Mouse (Mus musculus): ENCODE data around the gene Slit3.

Gene Slit3

DNA sequence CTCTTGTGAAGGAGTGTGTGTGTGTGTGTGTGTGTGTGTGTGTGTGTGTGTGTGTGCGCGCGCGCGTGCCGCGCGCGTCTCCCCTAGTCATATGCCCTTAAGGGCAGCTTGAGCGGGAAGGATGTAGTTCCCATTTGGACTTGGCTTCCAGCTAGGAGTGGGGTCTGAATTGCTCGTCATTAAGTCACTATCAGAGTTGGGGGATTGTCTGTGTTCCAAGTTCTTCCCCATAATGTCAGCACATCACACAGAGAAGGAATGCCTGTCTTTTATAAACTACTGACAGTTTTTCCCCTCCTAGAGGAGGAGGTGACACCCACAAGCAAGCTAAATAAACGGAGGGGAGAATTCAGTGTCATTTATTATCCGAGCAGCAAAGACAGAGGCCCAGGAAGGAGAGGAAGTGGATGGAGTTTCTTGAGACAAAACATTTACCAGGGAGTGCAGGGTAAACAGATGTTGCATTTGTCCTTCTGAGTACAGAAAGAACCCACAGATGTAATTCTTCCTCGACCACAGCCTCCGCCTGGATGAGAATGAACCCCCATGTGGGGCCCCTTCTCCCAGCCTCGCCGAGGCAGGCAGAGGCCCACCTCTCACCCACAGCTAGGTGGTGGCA lies 3.6 kb downstream of the Slit3 start:
- no peak for DNase-seq (ENCODE audit: low spot score)

DNA sequence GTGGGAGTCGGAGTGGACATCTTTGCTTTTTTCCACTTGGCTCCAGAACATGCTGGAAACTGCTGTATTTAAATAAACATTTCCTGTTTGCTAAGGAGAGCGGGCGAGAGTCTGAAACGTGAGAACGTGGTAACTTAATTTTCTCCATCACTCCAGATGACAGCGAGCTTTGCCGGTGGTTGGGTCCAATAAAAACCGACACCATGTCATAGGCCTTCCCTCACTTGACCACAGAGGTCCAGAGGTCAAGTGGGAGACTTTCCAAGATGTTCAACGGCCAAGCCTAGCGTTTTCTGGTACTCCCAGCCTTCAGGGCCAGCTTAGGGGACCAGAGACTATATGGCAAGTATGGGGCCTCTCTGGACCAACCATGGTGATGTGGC lies 4.1 kb downstream of the Slit3 start:
- peak; percentile 7 for DNase-seq (ENCODE audit: low spot score)

DNA sequence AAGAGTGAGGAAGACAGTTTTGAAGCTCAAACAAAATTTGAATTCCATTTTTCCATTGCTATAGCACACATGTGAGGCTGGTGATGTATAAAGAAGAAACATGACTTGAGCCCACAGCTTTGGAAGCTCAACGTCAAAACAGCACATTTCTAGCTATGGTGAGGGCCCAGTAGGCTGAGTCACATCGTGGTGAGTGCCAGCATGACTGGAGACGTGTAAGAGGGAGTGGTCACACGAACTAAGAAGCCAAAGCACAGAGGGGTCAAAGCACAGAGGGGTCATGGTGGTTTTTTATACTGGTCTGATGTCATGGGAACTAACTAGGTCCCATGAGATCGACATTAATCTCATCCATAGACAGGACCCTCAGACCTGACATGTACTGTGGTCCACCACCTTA lies 10.7 kb downstream of the Slit3 start:
- DNase-seq (ENCODE audit: low spot score) = no peak

DNA sequence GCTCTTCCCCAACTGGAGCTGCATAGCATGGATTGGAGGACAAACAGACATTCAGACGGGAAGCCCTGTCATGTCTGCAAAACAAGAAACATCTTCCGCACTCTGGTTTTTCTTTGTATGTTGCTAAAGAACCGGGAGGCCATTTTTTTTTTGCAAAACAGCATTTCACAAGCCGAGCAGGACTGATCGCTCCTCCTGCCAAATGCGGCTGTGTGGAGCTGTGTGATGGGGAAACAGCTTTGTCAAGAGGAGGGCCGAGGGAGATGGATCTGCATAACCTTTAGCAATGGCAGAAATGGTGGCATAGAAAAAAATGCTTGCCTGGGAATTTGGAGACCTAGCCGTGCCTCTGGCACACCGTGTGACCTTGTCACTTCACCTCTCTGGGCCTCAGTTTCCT lies 15.6 kb downstream of the Slit3 start:
- no peak for DNase-seq (ENCODE audit: low spot score)

DNA sequence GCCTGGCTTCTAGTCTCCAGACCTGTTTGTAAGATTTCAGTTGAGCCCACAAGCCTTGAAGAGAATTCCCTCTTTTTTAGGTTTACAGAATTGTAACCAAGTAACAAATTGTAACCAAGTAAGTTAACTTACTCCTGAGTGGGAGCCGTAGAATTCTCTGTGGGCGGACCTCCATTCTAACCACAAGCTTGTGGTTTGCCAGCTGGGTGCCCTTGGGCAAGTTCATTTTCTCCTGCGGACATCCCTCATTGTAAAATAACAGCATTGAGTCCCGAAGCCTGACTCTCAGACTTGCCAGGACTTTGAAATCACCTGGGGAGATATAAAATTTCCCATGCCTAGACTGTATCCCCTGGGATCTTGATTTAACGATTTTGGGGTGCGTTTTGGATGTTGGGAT lies 19.1 kb downstream of the Slit3 start:
- DNase-seq (ENCODE audit: low spot score) = no peak

DNA sequence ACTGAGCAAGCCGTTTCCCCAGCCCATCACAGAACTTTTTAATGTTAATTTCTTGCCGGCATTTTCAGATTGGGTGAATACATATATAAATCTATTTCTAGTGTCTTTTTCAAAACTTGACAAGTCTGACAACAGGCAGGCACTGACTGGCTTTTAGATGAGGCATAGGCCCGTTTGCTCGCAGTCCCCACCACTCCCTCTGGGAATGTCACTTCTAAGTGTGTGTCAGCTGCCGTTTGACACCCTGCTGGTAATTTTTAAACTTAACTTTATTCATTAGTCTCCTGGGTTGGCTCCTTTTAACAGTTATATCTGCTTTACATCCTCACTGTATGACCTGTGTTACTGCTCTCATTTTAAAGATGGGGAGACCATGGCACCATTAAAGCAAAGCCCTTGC lies 21.2 kb downstream of the Slit3 start:
- DNase-seq (ENCODE audit: low spot score) = no peak

DNA sequence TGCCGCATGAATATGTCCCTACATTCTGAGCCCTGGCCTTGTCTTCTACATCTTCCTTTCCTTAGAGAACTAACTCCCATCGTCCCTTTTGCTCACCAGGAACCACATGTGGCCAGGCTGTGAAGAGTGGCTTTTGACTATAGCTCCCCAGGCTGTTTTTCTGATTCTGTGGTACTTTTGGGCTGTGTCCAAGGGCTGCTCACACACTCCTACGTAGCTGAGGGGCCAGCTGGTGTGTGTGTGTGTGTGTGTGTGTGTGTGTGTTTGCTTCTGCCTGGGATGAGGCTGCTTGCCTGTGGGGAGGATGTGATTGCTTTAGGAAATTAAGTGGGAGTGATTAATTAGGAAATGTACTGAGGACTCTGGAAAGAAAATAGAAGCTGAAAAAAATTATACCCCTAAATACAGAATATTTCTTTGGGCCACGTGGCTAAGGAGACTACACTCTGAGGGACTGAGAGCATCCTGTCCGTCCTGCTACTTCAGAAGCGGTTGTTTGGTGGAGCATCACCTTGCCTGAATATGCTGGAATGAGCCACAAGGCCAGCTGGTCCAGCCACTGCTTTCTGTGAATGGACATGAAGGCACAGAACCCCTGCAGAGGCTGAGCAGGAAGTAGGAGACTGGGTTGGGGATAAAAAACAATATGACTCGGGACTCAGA lies 21.8 kb downstream of the Slit3 start:
- no peak for DNase-seq (ENCODE audit: low spot score)

DNA sequence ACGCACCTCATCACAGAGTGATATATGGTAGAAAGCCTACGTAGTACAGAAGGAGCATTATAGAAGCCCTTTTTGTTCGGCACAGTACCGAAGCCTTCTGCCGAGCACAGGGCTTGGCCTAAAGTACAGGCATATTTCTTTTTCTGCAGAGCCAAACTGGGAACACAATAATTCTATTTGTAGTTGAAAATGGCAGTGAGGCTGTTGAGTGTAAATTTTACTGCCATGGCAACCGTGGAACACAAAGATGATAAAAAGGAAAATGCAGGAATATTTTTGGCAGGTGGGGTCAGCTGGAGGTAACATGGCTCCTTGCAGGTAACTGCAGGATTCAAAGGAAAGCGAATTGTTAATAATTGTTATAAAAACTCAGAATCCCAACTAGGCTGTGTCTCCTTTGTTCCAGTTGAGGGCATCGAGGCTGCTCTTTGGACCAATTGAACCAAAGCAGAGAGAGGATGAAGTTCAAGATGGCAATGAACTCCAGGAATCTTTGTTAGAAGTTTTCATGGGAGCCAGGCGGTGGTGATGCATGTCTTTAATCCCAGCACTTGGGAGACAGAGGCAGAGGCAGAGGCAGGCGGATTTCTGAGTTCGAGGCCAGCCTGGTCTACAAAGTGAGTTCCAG lies 26.9 kb downstream of the Slit3 start:
- DNase-seq (ENCODE audit: low spot score) = no peak

DNA sequence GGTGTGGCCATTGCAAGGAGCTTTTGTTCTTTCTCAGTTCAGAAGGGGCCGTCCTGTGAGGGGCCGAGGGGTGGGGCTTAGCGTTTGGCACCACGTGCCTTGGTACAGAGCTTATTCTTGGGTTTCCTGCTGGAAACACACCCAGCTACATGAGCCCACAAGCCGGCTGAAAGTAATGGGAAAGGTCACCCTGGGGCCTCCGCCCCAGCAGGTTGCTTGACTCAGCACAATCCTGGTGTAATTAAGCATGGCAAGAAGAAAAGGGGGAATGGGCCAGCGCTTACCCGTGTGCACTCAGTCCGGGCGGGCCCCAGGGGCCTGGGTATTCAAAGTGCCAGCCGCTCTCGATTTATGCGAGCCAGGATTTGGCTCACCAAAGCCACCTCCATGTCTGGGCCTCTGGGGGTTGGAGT lies 30.5 kb downstream of the Slit3 start:
- peak; percentile 3 for DNase-seq (ENCODE audit: low spot score)

DNA sequence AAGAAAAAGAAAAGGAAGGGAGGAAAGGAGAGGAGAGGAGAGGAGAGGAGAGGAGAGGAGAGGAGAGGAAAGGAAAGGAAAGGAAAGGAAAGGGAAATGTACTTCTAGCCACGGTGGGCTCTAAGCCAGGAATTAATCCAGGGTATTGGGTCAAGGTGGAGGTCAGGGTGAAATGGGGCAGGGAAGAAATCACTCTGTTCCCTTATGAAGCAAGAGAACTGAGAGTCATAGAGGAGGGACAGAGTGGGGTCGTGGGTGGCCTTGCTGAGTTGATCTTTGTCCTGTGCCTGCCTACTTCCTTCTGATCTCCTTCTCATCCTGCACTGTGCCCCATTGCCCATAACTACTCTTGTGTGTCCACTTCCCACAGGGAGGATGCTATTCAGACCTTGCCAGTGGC lies 31.9 kb downstream of the Slit3 start:
- DNase-seq (ENCODE audit: low spot score) = no peak

DNA sequence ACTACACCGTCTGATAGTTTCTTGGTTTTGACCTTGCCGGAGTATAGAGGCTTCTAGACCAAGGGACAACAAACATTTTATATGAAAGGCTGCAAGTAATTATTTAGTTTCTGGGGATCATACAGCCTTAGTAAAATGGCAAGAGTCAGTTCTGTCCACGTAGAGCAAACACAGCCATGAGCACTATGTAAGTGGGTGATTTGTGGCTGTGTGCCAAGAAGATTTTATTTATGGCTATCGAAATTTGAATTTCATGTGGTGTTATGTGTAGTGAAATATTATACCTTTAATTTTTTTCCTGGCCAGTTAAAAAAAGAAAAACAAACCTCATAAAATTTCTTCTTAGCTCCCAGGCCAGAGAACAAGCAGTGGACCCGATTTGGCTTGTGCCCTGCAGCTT lies 33.4 kb downstream of the Slit3 start:
- DNase-seq (ENCODE audit: low spot score) = no peak

DNA sequence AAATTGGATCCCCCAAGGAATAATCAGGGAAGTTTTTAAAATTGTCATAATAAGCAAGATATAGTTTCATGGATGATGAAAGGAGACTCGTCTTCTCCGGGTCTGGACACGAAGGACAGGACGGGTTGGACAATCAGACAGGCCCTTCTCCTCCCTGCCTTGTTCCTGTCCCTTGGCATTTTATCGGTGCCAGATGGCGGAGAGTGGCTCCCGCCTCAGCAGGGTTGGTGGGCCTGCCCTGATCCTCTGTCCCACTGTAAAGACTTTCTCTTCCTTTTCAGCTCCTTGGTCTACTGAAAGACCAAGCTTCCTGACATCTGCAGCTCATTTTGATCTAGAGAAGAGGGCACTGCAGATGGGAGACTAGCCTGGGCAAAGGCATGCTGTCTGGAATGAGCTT lies 34.3 kb downstream of the Slit3 start:
- no peak for DNase-seq (ENCODE audit: low spot score)

DNA sequence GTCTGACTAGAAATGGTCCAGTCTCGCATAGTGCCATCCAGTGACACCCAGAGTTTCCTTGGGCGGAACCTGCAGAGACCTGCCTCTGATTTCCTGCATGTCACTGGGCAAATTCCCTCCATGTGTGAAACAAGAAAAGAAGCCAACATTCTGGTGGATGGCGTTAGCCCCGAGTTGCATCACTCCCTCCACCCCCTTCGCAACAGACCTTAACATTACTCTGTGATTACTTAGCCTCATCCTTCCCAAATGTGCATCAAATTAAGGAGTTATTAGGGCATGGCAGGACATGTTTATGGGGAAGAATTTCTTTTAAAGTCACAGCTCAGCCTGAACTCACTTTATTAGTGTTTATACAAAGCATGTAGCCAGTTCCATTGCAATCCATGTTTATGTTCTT lies 35.7 kb downstream of the Slit3 start:
- no peak for DNase-seq (ENCODE audit: low spot score)

DNA sequence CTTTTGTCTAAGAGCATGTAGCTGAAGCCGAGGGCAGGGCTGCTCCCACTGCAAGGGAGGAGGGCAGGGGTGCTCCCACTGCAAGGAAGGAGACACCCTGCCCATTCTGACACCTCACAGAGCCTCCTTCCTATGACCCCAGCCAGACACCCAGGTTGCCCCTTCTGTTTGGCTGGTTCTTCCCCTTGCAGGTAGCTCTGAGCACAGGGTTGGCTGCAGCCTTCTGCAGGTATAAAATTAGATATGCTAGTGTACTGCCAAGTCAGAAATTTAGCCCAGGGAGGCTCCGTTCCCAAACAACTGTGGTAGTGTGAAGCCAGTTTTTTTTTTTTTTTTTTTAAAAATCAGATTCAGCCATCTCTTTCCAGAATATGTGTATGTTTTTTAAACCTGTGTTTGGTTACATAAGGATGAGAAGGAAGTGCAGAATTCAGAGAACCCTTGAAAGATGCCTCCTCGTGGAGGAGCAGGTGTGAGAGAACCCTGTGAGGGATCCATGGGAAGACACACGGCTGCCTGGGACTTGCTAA lies 39.7 kb downstream of the Slit3 start:
- DNase-seq (ENCODE audit: low spot score) = no peak

DNA sequence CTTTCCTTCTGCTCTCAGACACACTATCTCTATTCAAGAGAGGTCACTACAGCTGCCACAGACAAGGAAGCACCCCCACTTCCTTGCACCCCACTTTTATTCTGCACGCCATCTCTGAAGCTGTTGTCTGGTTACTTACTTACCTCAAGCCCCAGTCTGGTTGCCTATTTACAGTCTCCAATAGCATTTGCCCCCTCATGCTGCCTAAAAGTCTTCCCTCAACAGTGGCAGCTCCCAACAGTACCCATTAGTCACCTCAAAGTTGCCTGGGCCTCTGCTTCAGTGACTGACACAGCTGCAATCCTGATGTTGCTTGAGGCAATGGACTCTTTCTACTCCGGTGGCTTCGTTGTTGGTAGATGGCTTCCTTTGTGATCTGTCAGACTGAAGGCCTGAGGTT lies 42.4 kb downstream of the Slit3 start:
- no peak for DNase-seq (ENCODE audit: low spot score)

DNA sequence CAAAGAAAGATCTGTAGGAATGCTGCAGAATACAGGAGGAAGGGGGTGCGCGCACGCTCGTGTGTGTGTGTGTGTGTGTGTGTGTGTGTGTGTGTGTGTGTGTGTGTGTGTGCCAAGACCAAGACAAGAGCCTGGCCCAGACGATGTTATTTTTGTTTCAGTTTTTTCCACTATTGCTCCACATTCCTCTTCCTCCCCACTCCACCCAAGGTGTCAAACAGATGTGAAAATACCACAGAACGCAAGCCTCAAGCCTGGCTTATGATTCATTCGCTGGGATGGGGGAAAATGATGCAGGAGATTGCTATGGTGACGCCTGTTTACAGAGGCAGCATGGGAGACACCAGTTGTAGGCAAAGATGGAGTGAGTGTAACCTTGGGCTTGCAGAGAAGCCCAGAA lies 46.2 kb downstream of the Slit3 start:
- no peak for DNase-seq (ENCODE audit: low spot score)

DNA sequence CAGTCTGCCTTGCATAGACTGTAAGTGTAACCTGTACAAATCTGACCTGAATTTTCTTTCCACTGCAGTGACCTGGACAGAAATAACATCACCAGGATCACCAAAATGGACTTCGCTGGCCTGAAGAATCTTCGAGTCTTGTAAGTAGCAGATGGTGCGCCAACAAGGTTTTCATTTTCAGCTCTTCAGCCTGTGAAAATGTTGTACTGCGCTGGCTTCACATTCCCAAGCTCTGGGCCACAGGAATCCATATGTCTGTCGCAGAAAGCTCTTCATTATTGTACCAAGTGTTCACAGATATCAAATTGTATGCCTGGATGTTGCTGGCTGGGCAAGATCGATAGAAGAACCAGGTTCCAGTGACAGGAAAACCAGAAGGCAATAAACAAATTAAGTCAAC lies 50.5 kb downstream of the Slit3 start:
- no peak for DNase-seq (ENCODE audit: low spot score)

DNA sequence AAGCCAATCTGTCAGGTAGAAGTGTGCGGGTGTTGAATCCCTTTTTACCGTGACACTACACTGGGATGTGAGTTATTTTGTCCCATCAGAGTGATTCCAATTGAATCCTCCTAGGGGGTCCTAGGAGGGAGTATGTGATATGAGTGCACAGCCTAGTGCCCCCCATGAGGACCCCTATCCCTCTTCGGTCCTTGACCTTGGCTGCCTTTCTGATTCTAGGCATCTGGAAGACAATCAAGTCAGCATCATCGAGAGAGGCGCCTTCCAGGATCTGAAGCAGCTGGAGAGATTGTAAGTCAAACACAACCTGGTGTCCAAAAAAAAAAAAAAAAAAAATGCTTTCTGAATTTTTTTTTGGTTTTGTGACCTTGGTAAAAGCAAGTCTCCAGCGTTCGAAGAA lies 56.5 kb downstream of the Slit3 start:
- DNase-seq (ENCODE audit: low spot score) = no peak

DNA sequence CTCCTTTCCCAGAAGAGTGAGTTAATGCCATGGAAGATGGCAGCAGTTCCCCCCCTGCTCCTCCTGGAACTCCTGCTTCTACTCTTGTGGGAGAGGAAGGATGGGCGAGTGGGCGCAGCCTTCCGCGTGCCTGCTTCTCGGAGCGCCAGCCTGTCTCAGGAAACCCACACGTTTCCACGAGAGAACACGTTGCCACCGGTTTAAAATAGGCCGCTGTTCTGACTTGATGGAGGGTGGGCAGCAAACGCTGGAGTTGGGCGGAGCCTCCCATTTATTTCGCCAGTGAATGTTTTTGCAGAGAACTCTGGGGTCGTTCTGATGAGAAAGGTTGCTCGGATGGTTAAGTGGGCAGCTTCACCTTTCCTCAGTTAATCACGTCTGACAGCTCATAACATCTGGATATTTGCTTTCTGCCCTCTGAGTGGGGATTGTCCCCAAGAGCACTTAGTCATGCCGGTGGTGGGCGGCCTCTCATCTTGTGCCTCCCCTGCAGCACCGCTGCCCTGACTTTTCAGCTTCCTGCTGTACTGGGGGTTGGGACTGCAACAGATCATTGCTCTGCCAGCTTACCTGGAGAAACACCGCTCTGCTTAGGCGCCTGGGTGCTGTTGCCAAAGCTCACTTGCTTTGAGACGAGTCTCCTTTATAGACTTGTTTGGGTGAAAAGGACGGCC lies 57.3 kb downstream of the Slit3 start:
- peak; percentile 3 for DNase-seq (ENCODE audit: low spot score)

DNA sequence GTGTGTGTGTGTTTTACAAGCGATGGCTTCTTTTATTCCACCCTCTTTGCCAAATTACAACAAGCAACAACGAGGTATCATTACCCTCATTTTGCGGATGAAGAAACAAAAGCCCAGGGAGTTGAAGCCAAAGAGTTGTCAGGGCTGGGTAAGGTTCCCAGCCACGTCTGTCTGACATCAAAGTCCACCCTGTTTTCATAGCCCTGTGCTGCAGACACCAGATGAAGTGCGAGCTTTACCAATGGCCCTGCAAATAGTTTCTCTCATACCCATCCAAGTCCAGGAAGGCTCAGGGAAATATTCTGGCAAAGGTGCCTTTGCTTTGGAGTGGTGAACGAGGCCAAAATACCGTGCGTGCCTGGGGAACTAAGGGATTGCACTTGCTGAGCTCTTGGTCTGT lies 58.3 kb downstream of the Slit3 start:
- DNase-seq (ENCODE audit: low spot score) = no peak

DNA sequence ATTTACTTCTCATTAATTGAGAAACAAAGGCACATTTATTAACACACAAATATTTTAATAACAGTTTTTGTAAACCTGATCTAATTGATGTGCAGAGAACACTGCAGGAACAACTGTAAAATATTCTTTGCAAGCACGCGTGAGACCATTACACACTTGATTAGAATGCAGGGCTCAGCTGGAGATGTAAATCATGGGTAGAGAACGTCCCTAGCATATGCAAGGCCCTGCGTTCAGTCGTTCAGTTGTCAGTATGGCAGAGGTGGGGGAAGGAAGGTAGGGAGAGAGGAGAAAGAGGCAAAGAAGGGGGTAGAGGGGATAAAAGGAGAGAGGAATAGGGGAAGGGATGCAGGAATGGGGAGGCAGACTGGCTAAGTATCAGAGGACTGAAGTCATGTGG lies 61.9 kb downstream of the Slit3 start:
- no peak for DNase-seq (ENCODE audit: low spot score)

DNA sequence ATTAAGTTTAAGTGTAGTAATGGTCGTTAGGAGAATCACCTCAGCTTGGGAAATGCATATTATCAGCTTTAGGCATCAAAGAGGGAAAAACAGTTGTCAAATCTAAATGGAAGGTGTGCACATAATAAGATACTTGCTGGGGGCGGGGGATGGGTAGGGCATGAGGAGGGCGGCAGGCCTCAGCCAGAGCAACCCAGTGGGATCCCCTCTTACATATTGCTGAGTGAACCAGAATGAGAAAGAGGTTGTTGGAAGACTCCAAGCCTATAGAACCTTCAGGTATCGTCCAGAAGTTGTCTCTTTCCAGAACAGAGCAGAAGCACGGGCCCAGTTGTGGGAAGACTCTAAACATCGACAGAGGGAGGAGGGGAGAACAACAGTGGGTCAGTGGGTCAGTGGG lies 73.8 kb downstream of the Slit3 start:
- DNase-seq (ENCODE audit: low spot score) = no peak

DNA sequence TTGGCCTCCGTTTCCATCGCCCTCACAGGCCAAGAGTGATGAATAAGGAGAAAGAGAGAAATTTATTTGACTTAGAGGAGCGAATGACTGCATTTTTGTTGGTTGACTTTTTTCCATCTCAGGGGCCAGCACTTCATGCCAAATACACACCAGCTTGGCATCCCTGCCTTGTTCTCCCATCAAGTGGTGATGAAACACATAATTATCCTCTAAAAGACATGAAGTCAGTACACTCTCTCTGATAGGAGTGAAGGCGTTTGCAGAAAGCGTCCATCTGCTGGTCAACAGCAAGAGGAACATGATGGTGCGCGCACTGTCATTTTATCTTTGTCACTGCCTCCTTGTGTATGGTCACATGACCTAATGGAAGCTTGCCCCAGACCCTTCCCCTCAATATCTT lies 75.8 kb downstream of the Slit3 start:
- DNase-seq (ENCODE audit: low spot score) = no peak
